Mouse (Mus musculus): ENCODE measurements around the gene Trp53tg5. TPM values are rescaled to one million over a fixed set of nuclear protein-coding genes. Genes with fewer than 3 reads are reported as not detected.

Trp53tg5 gene
- polyA plus RNA-seq, 1 experiment from 2014 or later: not detected

DNA sequence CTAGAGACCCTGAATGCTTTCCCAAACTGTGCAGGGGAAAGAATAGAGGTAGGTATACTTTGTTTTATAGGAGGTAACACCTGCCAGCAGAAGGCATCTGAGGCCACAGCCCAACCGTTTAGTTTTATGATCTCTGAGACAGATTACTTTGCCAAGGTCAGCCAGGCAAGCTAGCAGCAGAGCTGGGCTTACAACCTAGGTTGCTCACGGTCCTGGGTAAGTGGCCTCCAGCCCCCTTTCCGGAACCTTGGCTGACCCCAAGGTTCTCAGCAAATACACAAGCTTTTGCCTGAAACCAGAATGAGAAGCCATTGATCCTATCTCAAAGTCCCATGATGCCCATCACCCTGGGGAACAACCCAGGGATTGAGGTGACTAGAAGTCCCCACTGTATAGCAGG, 38.8 kb downstream of the Trp53tg5 start:
- peak overlapping the region; percentile 60 for H3K4me2 ChIP-seq (replicated peaks; ENCODE audit: low read depth)
- H3K4me3 ChIP-seq (ENCODE audit: low read depth, low read length): no peak overlapping the region
- peaks cover 49% of the 10 kb centered on the region for H3K4me1 ChIP-seq (replicated peaks; ENCODE audit: control insufficient read depth, insufficient read depth, low read length)
- H3K27ac ChIP-seq (ENCODE audit: low read depth, low read length): peak overlapping the region; percentile 95
- peaks cover 8% of the 10 kb centered on the region for H3K36me3 ChIP-seq (ENCODE audit: control insufficient read depth, insufficient read depth)
- no peak for TF ChIP-seq CTCF (IDR thresholded peaks at IDR 0.05; ENCODE audit: low read depth)
- H3K9me3 ChIP-seq (ENCODE audit: control insufficient read depth): no peaks in the 10 kb centered on the region
- 0 out of 2 replicates have a peak overlapping the region, but pooled peaks have one; percentile 22 for H3K9ac ChIP-seq (ENCODE audit: low read depth, low read length)
- 27% methylated on average over 3 of the region's 3 CpGs for WGBS
- ATAC-seq: no peak
- H3K27me3 ChIP-seq (replicated peaks; ENCODE audit: control insufficient read depth, insufficient read depth, low read length): no peaks in the 10 kb centered on the region

DNA sequence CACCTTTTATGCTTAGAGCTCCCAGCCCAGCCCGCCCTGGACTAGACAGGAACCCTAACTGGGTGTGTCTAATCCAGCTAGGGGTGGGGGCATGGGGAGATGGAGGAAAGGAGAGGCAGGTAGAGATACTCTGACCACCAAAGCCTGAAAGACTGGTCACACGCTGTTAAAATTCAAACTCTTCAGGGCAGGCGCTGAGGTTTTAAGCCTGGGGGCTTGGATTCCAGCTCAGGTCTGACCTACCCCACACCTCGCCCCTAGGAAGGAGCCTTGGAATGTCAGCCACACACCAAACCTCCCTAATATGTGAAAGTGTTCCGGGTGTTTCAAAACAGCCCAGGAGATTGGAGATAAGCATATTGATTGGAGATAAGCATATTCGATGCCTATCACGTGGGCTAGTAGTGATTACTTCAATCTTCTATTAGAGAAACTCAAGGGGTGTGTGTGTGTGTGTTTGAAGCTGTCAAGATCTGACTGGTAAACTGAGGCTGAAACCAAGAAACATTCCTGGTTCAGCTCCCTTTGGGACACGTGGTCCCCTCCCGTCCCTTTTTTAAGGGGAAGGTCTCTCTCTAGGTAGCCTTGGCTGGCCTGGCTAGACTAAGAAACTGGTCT, 40.1 kb downstream of the Trp53tg5 start:
- WGBS: 43% methylated on average over 9 of the region's 9 CpGs
- peak overlapping the region; percentile 60 for H3K4me2 ChIP-seq (replicated peaks; ENCODE audit: low read depth)
- peaks cover 21% of the 10 kb centered on the region for H3K36me3 ChIP-seq (ENCODE audit: control insufficient read depth, insufficient read depth)
- H3K27ac ChIP-seq (ENCODE audit: low read depth, low read length): peak overlapping the region; percentile 95
- no peaks in the 10 kb centered on the region for H3K27me3 ChIP-seq (replicated peaks; ENCODE audit: control insufficient read depth, insufficient read depth, low read length)
- peak overlapping the region; percentile 55 for H3K9ac ChIP-seq (ENCODE audit: low read depth, low read length)
- no peak for ATAC-seq
- no peaks in the 10 kb centered on the region for H3K9me3 ChIP-seq (ENCODE audit: control insufficient read depth)
- 0 out of 2 replicates have a peak overlapping the region, but pooled peaks have one; percentile 26 for H3K4me3 ChIP-seq (ENCODE audit: low read depth, low read length)
- no peak for TF ChIP-seq CTCF (IDR thresholded peaks at IDR 0.05; ENCODE audit: low read depth)
- H3K4me1 ChIP-seq (replicated peaks; ENCODE audit: control insufficient read depth, insufficient read depth, low read length): peaks cover 49% of the 10 kb centered on the region

DNA sequence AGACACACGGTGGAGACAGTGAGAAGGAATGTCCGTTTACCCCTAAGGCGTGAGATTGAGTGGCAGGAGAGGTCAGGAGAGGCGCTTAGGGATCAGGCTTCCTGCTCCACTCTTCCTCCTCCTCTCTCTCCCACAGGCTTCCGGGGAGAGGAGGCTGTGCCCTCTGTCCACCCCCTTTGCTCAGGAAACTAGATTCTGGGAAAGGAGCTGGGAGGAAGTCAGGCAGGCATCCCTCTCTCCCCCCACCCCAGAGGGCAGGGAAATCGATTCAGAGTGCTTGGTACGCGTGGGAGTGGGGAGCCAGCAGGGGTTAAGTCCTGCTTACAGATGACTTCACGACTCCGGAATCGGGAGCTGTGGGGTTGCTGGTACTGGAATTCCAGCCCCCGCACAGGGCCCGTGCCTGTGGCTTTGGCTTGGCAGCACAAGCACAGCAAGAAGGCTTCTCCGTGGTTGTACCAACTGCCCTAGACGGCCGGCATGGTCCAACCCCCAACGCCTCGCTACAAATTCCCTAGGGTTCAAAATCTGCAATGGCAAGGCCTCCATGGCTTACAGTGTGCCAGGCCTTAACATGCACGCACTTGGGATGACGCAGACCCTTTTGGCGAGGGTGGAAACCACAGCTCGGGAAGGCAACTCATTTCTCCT, 40.9 kb downstream of the Trp53tg5 start:
- Histone ChIP-seq H3K36me3 (ENCODE audit: control insufficient read depth, insufficient read depth) (peaks cover 28% of the 10 kb centered on the region), H3K4me1 (replicated peaks; ENCODE audit: control insufficient read depth, insufficient read depth, low read length) (peaks cover 49% of the 10 kb centered on the region), H3K9ac (ENCODE audit: low read depth, low read length) (peak overlapping the region; percentile 55), H3K4me2 (replicated peaks; ENCODE audit: low read depth) (peak overlapping the region; percentile 60), H3K9me3 (ENCODE audit: control insufficient read depth) (no peaks in the 10 kb centered on the region), H3K4me3 (ENCODE audit: low read depth, low read length) (0 out of 2 replicates have a peak overlapping the region, but pooled peaks have one; percentile 26), H3K27ac (ENCODE audit: low read depth, low read length) (peak overlapping the region; percentile 91), H3K27me3 (replicated peaks; ENCODE audit: control insufficient read depth, insufficient read depth, low read length) (no peaks in the 10 kb centered on the region)
- WGBS: 15% methylated on average over 22 of the region's 22 CpGs
- TF ChIP-seq CTCF (IDR thresholded peaks at IDR 0.05; ENCODE audit: low read depth): 0 out of 2 replicates have a peak, but pooled peaks have one; percentile 4
- ATAC-seq: no peak

DNA sequence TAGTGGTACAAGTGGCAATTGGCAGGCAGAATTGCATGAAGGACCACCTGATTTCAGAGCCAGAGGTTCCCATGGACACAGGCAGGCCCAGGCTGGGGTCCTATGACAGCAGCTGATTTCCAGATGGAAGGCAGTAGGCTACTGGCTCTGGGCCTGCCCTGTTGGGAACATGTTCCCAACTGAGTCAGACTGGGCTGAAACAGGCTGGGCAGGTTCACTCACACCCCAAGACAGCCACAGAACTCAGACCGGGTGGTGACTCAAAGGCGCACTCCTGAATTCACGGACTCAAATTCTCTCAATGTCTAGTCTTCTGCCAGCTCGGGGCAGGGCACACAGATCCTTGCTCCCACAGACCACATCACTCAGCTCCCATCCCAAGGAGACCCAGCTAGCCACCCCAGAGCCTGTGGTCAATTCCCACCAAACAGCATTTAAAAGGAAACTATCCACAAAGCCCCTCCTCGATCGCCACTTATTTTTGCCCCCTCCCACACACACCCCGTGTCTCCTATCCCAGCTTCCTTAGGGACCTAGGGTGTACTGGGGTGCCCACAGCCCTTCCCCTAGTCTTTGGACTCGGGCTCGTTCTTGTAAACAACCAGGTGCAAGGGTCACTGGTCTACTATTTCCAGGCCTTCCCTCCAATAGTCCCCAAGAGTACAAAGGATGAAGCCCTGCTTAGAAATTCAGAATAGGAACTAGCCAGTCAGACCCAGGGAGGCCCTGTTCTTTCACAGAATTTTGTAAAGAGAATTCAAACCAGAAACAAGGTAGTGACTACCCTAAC, 41.7 kb downstream of the Trp53tg5 start:
- Histone ChIP-seq H3K27ac (ENCODE audit: low read depth, low read length) (peak overlapping the region; percentile 91), H3K9me3 (ENCODE audit: control insufficient read depth) (no peaks in the 10 kb centered on the region), H3K9ac (ENCODE audit: low read depth, low read length) (peak overlapping the region; percentile 55), H3K4me2 (replicated peaks; ENCODE audit: low read depth) (peak overlapping the region; percentile 60), H3K27me3 (replicated peaks; ENCODE audit: control insufficient read depth, insufficient read depth, low read length) (no peaks in the 10 kb centered on the region), H3K36me3 (ENCODE audit: control insufficient read depth, insufficient read depth) (peaks cover 35% of the 10 kb centered on the region), H3K4me3 (ENCODE audit: low read depth, low read length) (peak overlapping the region; percentile 11; the same call in 1 of the 2 replicates), H3K4me1 (replicated peaks; ENCODE audit: control insufficient read depth, insufficient read depth, low read length) (peaks cover 49% of the 10 kb centered on the region)
- peak; percentile 53 for ATAC-seq
- no peak for TF ChIP-seq CTCF (IDR thresholded peaks at IDR 0.05; ENCODE audit: low read depth)
- WGBS: 31% methylated on average over 9 of the region's 9 CpGs

DNA sequence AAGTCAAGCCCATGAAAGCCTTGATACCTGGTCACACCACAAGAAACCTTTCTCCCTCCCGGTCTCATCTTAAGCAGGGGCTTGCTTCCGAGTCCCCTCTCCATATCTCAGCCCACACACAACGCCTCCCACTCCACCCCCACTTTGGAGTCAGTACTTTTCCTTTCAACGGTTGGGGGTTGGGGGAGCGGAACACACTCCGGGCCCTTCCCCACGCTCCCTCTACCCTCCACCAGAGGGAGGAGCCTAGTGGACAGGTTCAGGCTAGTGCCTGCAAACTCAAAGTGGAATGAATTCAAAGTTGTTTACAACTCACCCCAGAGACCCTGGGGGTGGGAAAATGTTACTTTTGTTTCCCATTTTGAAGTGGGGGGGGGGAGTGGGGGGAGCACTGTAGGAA, 42.8 kb downstream of the Trp53tg5 start:
- Histone ChIP-seq H3K9ac (ENCODE audit: low read depth, low read length) (no peak overlapping the region; the same call in 1 of the 2 replicates), H3K27me3 (replicated peaks; ENCODE audit: control insufficient read depth, insufficient read depth, low read length) (no peaks in the 10 kb centered on the region), H3K9me3 (ENCODE audit: control insufficient read depth) (no peaks in the 10 kb centered on the region), H3K4me3 (ENCODE audit: low read depth, low read length) (no peak overlapping the region), H3K4me2 (replicated peaks; ENCODE audit: low read depth) (peak overlapping the region; percentile 60), H3K36me3 (ENCODE audit: control insufficient read depth, insufficient read depth) (peaks cover 47% of the 10 kb centered on the region), H3K27ac (ENCODE audit: low read depth, low read length) (no peak overlapping the region), H3K4me1 (replicated peaks; ENCODE audit: control insufficient read depth, insufficient read depth, low read length) (peaks cover 47% of the 10 kb centered on the region)
- ATAC-seq: no peak
- TF ChIP-seq CTCF (IDR thresholded peaks at IDR 0.05; ENCODE audit: low read depth): peak; percentile 56
- 21% methylated on average over 7 of the region's 7 CpGs for WGBS

All from intestine, postnatal 0 days (tissue).